Mouse (Mus musculus): ENCODE data around the gene Mmp8.
A peak's percentile ranks its signal among the peaks of the same experiment; 100 is the strongest.

Mmp8 gene

GRCm38 (mm10) chr9:7593272-7593812 lies 35.1 kb downstream of the Mmp8 start:
- DNase-seq (ENCODE audit: extremely low spot score, low spot score) = no peak

- peak; percentile 57 for DNase-seq (ENCODE audit: extremely low spot score, low spot score)
Observed at GRCm38 (mm10) chr9:7594816-7595540, 36.7 kb downstream of the Mmp8 start.

- DNase-seq (ENCODE audit: extremely low spot score, low spot score) = peak; percentile 71
Observed at GRCm38 (mm10) chr9:7602982-7603742, 44.9 kb downstream of the Mmp8 start.

- no peak for DNase-seq (ENCODE audit: extremely low spot score, low spot score)
Observed at GRCm38 (mm10) chr9:7604005-7604404, 45.7 kb downstream of the Mmp8 start.

DNA sequence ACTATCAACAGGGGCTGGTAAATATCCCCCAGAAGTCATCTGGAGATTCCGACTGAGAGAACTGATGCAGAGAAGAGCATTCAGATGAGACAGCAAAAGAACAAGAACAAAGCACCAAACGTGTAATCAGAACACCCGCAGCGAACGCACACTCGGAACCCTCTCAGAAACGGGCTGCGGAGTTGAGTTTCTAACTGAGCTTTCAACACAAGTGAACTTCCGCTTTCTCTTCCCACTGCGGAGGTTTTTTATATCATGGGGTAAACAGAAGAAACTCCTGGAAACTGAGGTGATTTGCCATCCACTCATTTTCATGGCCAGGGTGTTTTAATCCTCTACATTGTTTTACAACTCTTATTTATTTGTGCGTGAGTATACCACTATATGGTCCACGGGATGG lies 47.4 kb downstream of the Mmp8 start:
- DNase-seq (ENCODE audit: extremely low spot score, low spot score) = no peak
